Mouse (Mus musculus): ENCODE measurements around the gene Gm38392. TPM values are rescaled to one million over a fixed set of nuclear protein-coding genes. Genes with fewer than 3 reads are reported as not detected.
A peak's percentile ranks its signal among the peaks of the same experiment; 100 is the strongest.

Gm38392 gene
- polyA plus RNA-seq, 1 experiment from 2014 or later = 0.33 TPM

DNA sequence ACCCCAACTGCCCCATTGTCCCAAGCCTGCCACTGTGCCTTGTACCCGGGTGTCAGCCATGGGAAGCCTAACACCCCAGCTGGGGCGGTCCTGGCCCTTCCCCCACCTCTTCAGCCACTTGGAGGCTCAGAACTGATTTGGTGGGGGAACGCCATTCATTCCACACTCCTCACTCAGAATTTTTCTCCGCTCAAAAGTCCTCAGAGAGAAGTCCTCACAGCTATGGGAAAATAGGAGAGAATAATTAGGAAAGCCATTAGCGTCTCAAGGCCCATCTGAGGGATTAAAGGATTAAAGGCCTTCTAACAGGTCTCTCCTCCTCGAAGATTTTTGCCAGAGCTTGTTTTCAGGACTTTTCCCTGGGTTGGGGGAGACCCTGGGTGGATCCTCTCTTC, 49.9 kb downstream of the Gm38392 start:
- no peak for DNase-seq (ENCODE audit: low spot score)

DNA sequence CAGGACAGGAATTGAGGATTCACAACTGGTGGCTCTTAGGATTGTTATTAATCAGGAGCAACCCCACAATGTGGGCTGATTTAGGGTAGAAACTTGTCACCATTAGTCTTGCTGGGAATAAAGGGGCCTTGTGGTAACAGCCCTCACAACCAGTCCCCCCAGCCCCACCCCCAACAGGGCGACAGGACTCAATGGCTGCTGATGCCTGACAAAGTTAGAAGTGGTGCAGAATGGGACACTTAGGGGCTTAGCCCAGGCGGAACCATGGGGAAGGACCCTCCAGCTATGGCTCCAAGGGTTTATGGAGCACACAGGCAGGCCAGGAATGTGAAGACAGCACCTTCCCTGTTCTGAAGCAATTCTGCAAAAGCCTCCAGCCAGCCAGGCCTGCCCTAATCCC, 51.4 kb downstream of the Gm38392 start:
- no peak for DNase-seq (ENCODE audit: low spot score)

DNA sequence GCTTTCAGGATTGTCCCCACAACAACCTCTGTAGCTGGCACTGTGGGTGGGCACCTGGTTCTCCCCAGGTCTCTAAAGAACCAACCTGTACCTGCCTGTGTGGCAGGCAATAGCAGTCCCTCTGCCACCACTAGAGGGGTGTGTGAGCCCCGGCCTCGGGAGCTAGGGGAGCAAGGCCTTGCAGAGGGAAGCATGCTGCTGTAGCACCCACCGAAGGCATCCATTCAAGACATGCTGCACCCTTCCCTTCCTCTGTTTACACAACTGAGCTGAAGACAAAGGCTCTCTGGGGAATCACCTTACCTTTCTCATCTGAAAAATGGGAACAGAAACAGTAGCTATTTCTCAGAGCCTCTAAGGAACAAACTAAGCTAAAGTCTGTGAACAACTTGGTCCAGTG, 51.8 kb downstream of the Gm38392 start:
- peak; percentile 29 for DNase-seq (ENCODE audit: low spot score)

DNA sequence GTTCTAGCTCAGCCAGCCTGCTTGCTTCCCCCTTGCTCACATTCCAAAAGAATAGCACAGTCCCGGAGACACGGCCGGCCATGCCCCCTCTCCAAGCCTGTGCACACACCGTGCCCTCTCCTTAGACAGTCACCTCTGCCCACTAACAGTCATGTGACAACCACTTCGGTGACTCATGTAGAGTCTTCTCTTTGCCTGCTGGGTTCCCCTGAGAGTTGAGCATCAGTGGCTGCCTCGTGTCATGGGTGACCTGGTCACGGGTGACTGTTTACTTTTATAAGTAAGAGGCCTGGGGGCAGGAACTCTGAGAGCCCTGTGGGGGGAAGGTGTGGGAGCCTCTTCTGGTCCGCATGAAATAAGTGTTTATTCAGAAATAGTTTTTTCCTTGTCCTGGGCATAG, 53.0 kb downstream of the Gm38392 start:
- no peak for DNase-seq (ENCODE audit: low spot score)

DNA sequence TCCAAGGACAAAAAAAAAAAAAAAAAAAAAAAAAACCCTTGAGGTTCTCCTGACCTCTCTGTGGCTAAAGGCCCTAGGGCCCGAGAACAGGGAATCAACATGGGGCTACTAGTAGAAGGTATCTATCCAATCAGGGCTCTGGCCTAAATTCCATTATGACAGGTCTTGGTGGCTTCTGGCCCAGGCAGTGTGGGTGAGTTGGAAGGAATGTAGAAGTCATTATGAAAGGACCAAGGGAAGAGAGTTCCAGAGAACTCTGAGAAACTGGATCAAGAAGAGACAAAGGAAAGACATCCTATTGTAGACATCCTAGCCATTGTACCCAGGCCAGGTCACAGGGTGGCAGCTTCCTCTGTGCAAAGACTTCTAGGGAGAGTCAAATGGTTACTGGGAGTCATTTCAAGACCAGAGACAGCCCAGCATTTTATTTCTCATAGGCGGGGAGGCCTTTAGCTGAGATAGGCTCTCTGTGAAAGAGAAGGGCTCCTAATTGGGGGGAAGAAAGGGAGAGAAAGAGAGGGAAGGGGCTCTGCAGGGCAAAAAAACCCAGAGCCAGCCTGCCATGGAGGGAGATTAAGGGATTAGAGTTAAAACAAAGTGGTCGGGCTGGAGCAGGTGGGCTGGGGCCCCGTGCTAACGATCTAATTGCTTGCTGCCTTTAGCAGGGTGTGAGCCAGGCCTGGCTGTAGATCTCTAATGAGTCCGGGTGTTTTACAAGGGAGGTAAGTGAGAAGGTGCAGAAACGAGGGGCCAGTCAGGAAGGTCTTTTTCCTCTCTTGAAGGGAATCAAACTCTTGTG, 54.0 kb downstream of the Gm38392 start:
- no peak for DNase-seq (ENCODE audit: low spot score)

DNA sequence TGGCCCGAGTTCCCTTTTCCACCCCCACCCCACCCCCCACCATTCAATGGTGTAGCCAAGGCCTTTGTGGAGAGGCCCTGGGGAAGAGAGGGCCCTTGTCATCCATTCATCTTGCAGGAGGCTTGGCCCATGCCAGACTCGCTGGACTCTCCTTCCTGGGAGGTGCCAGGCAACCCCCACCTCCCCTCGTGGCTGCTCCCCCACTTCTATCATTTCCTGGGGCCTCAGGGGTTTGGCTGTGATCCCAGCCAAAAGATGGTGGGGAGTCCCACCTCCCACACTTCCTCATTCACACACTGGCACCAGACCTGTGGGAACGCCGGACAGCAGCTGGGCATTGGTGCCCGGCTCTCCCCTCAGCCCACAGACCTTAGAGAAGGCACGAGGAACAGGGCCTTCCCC, 54.7 kb downstream of the Gm38392 start:
- DNase-seq (ENCODE audit: low spot score) = no peak

DNA sequence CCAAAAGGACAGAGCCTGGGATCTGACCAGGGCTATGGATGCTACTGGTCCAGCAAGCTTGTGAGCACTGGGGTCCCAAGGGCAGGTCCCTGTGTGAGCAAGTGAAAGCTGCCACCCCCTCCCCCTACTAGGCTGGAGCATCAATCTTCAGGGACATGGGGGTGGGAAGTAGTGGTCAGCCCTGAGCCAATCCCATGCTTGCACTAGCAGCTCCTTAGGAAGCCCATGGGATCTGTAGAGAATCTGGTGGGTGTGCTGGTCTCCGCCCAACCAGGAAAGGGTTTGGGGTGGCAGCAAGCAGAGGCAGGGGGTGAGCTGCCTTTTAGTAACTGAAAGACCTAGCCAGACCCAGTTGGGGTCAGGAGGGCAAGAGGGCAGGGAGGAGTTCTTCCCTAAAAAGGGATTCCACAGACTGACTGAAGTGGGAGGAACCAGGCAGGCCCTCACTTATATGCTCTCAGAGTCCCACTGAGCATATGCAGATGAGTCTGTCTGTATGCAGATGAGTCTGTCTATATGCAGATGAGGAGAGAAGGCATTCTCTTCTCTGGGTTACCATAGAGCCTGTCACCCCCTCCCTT, 55.9 kb downstream of the Gm38392 start:
- DNase-seq (ENCODE audit: low spot score) = no peak

DNA sequence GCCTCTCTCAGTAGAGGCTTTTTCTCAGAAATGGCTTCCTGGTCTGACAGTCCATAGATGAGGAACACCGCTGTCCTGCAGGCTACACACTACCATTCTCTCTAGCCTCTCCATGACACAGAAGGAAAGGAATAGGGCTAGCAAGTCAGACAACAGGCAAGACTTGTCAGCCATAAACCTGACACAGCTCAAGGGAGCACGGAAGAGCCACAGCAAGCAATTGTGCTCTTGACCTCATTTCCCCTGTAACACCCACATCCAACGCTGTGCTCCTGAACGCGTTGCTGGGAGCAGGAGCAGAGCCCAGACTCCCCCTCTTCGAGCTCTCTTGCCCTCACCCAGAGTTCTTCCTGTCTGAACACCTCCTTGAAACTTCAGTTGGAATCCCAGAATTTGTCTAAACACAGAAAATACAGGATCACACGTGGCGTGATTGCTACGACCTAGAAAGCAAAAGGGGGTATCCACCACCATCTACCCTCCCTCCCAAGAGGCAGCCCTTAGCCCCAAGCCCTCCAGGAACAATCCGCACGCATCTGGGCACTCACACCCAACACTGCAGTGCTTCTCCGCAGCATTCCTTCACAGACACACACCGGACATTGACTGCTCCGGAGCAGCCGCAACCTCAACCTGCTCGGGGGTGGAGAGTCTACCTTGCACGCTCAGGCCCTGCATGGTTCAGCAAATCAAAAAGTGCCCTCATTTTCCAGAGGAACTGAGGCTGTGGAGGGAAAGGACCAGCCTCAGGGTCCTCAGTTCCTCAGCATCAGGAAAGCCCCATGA, 56.6 kb downstream of the Gm38392 start:
- DNase-seq (ENCODE audit: low spot score) = no peak

DNA sequence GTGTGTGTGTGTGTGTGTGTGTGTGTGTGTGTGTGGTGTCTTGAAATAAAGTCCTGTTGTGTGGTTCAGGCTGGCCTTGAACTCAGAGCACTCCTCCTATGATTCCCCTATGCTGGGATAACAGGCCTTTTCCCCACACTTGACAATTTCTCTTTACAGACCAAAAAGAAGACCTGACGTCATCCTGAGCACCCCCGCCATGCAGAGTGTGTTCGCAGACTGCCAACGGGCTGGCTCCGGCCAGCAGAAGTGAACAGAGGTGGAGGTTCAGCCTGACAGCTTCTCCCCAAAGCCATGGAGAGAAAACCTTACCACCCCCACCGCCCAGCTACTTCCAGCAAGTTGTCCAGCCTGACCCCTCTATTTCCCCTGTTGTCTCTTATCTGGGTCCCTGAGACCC, 57.5 kb downstream of the Gm38392 start:
- DNase-seq (ENCODE audit: low spot score) = no peak

DNA sequence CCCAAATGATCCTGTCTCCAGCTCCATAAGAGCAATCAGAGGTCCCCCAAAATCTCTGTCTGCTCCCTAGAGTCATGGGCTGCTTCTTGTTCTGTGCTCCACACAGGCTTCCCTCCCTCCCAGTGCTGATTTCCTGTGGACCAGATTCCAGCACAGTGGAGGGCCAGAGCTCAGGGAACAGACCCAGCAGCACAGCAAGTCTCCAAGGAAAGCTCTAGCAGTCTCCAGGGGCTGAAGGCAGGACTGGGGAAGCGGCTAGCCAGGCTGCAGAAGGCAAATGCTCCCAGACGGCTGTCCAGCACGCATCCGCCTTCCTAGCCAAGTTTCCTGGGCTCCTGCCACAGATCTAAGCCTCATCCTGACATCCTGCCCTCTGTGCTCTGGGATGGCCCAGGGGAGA, 58.1 kb downstream of the Gm38392 start:
- DNase-seq (ENCODE audit: low spot score) = no peak

DNA sequence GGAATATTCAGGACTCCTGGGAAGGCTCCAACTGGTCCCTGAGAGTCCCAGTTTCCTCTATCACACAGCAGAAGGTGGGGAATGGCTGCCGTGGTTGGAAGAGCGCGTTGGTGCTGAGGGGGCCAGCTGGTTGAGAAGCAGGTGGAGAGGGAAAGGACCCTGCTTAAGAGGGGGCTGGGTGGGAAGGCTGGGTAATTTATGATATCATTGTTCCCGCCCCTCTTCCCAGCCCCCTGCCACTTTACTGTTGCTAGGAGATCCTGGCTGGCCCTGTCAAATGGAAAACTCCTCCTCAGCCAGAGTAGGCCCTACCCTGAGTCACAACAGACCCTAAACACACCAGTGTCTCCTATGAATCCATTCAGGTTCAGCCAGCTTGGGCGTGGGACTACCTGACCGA, 59.0 kb downstream of the Gm38392 start:
- no peak for DNase-seq (ENCODE audit: low spot score)

DNA sequence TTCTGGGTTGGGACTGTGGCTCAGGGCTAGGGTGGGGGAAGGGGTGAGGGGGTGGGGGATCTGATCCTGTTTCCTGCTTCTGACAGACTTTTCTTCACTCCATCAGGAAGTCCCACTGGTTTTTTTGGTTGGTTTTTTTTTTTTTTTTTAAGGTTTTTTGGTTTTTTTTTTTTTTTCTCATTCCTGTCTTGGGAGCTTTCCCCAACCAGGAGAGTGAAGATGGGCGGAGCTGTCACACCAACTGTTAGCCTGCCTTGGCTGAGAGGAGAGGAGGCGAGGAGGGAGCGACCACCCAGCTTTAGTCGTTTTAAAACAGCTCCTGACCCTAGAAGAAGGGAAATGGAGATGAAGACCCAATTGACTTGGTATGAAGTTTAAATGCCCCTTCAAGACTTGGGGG, 59.8 kb downstream of the Gm38392 start:
- DNase-seq (ENCODE audit: low spot score) = no peak

DNA sequence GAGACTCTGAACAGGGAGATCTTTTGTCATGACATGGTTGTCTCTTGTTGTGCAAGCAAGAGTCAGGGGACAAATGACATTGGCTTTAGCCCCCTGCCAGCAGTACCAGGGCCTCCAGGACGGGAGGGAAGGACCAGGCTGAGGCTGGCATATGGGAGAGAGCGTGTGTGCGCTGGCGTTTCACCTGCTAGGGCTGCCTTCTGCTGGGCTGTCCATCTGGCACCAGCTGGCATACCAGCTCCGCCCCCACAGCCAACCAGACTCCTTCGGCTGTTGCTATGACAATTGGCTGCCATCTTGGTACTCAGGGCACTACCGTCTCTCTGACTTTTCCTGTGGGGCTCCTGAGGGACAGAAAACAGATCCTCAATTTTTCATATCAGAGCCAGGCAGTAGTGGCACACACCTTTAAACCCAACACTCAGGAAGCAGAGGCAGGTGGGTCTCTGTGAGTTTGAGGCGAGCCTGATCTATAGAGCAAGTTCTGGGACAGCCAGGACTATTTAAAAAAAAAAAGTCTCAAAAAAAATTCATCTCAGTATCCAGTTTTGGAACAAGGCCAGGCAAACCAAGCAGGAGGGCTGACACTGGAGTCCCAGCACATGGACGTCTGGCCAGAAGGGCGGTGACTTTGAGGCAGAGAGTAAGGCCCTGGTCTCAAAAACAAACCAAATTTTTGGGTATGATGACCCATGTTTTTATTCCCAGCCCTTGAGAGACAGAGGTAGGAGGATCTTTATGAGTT, 60.7 kb downstream of the Gm38392 start:
- no peak for DNase-seq (ENCODE audit: low spot score)

DNA sequence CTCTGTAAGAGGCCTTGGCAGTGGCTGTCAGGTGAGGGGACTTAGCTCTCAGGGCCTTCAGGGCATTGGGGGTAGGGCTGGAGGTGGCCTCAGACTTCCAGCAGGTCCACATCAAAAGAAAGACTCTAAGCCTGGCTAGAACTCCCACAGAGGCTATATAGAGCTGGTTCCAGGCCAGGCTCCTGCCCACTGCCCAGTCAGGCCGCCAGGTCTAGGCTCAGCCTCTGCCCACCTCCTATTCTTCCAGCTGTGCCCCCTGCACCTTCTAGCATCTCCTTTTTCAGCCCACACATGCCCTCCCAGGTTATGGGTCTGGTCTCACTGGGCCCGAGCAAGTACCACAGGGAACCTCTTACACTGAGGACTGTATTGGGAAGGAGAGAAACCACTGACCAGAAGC, 62.1 kb downstream of the Gm38392 start:
- DNase-seq (ENCODE audit: low spot score) = no peak

DNA sequence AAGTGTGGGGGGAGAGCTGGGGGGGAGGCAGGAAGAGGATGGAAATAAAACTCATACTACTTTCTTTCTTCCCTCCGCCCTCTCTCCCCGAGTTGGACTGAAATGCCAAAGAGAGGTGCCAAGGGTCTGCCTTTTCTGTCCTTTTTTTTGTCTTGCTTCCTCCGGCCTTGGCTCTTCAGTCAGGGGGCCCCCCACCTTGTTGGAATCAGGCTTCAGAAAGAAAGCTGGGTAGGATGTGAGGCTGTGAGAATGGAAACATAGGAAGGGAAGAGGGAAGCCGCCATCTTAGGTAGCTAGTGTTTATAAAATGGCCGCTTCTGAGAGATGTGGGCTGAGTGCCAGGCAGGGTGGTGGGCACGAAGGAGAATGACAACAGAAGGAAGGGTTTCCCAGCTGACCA, 64.6 kb downstream of the Gm38392 start:
- no peak for DNase-seq (ENCODE audit: low spot score)

DNA sequence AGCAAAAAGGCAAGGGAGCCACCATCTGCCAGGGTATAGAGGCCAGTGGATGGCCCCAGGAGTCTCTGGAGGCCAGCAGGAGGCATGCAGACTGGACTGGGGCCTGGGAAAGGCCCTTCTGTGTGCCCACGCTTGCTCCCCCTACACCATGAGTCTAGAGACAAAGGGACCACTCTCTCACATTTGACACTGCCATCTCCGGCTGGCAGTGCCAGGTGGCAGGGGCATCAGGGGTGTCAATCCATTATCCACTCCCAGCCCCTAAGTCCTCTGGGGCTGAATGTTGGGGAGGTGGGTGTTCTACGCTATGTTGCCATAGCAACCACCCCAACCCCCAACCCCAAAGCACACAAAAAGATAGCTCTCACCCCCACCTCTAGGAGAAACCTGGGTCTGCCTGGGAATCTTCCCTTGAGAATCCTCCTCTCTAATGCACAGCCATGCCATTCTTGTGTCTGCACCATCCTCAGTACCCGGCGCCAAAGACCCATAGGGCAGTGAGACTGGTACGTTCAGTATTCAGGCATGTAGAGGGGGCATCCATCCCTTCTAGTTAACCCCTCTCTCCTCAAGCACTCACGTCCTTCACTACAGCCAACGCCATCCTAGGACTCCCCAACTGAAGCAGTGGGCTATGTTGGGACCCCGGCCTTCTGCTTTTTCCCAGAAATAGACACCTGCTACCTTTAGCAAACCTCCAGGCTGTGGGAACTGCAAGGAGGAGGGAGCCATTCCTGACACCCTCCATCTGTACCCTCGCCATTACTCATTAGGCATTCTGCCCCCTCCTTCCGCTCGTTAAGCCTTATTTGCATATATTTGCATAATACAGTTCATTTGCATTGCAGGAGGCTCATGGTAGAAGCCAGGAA, 65.3 kb downstream of the Gm38392 start:
- no peak for DNase-seq (ENCODE audit: low spot score)

DNA sequence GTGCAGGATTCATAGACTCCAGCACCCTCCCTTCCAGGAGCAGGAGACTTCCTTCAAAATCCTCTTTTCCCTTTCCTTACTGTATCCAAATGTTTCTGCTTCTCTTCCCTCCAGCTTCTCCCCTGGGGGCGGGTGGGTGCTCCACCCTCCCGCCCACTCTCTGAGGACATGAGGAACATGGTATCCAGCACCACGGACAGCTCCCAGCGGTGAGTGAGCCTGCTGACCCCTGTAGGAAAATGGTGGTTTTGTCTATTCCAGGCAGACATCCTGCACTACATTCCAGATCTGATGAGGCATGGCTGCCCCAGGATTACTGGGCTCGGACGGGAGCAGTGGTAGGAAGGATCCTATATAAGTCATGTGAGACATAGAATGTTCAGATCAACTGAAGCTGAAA, 66.2 kb downstream of the Gm38392 start:
- DNase-seq (ENCODE audit: low spot score) = peak; percentile 66

DNA sequence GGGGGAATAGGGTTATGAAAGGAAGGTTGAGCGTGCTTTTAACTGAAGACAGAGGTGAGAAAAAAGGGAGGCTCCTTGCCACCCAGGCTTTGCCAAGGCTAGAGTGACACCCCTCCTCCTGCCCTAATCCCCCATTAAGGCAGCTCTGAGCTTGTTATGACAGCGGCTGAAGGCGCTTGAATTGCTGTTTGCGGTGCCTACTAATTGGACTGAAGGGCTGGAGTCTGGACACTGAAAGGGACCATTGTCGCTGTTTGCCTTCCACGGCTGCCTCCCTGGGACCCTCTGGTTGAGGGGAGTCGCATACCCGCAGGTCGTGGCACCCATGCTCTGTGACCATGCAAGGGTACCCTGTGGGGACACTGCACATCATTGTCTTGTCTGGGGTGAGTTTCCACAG, 67.1 kb downstream of the Gm38392 start:
- DNase-seq (ENCODE audit: low spot score) = no peak

DNA sequence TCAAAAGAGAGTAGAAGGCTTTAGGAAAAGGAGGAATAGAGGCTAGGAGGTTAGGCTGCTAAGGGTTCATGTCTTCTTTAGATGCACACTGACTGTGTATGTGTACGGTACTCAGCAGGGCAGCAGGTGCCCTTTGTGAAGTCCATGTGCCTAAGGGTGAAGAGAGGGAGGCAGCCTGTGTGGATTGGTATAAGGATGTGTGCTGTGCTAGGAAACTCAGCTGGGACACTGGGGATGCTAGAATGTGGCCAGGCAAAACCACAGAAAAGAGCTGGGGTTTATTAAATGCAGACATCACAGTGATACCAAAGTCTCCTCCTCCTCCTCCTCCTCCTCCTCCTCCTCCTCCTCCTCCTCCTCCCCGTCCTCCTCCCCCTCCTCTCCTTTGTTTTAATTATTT, 69.3 kb downstream of the Gm38392 start:
- no peak for DNase-seq (ENCODE audit: low spot score)

DNA sequence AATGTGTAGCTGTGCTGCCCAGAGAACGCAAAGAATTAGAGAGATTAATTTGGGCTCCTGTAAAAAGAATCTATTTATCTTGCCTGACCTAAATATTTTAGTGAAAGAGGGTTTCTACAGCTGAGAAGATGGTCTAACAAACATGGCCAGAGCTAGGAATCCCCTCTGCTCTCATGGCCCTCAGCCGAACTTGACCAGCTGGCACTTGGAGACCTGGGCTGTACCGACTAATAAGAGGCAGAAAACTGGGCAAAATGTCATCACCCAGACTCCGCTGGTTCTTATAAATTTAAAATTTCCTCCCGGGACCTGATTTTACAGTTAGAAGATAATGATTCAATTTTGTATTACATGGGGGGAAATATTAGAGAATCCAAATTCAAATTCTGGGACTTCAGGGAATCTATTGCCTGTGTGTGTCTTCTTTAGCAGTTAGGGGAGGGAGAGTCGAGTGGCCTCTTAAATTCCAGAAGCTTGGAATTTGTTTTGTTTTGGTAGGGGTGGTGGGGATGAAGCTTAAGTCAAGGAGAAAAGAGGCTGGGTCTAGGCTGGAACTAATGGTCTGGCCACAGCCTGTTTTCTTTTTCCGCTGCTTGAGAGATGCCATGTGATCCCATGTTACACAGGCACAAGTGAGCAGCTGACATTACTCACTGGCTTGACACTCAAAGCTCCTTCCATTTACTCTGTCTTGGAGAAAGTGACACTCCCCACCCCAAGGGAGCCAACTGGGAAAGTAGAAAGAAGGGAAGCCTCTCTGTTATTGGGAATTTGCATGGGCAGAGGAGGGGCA, 70.3 kb downstream of the Gm38392 start:
- no peak for DNase-seq (ENCODE audit: low spot score)

All from thymus, postnatal 0 days (tissue).